Mouse (Mus musculus) E14TG2a.4 (cell line): ENCODE data around the gene Naa20.

Experiments used
- H3K27me3 ChIP-seq: 2 replicates; pipeline ENCODE4 v1.6.1; 2014; ENCODE audit warnings: low read length, control low read depth; ENCODE audit not compliant: insufficient read depth
- H3K36me3 ChIP-seq: 2 replicates; pipeline ENCODE4 v1.6.1; 2014; ENCODE audit warnings: low read length, control low read depth; ENCODE audit not compliant: insufficient read depth
- H3K4me1 ChIP-seq: replicated peaks from 2 replicates; pipeline ENCODE4 v1.6.1; 2014; ENCODE audit warnings: low read depth, low read length, control low read depth
- H3K4me3 ChIP-seq: replicated peaks from 2 replicates; pipeline ENCODE4 v1.5.1; 2014; ENCODE audit warnings: mild to moderate bottlenecking, low read length
- H3K9me3 ChIP-seq: 2 replicates; pipeline ENCODE4 v1.6.1; 2014; ENCODE audit warnings: low read length, control low read depth
- CTCF ChIP-seq: conservative IDR thresholded peaks from 2 replicates; pipeline ENCODE4 v1.5.1; 2014; ENCODE audit warnings: low read length
- NANOG ChIP-seq: IDR thresholded peaks from 2 replicates; pipeline ENCODE4 v1.6.1; 2014; ENCODE audit warnings: borderline replicate concordance, low read length, mixed read lengths
- POU5F1 ChIP-seq: IDR thresholded peaks from 2 replicates; pipeline ENCODE4 v1.6.1; 2014; ENCODE audit warnings: low read length, borderline replicate concordance

Naa20 gene

DNA sequence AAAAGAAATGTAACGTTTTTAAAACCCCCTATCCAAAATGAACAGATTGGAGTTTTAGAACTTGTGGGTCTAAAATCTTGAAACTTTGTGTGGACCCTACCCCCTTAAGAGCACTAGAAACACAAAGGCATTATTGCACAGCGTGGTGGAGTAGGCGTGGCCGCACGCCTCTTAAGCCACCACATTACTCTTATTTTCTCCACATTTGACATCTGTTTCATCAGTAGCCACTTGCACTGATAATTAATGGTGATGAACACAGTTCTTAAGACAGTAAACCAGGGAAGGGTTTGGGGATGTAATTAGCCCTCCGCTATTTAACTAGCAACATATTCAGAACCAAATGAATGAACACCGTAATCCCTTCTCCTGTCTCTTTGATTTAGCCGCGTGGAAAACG is 53.9 kb downstream of the Naa20 start:
- Histone ChIP-seq H3K36me3 (no peaks in the 10 kb centered on the region), H3K4me3 (no peak overlapping the region), H3K4me1 (no peaks in the 10 kb centered on the region), H3K9me3 (peaks cover 9% of the 10 kb centered on the region), H3K27me3 (0 out of 2 replicates have a peak, but pooled peaks cover 5% of the 10 kb centered on the region)
- no peak for TF ChIP-seq NANOG
- TF ChIP-seq POU5F1 = no peak
- no peak for TF ChIP-seq CTCF

DNA sequence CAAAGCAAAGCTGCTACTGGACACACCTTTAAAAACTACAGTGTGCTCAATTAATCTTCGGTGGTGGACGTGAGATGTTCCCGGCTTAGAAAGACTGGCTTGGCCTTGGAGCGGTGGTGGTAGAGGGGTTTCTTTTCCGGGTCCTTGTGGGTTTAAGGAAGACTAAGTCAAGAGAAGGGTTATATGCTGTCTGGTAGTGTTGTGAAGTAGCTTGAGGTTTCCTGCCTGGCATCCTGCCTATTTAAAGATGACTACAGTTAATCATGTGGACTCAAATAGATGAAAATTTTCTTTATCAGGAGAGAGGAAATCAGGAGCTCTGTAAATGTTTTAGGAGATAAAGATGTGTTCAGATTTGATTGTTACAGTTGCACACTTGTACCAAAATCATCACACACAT is 54.4 kb downstream of the Naa20 start:
- Histone ChIP-seq H3K4me1 (no peaks in the 10 kb centered on the region), H3K4me3 (no peak overlapping the region), H3K9me3 (peaks cover 9% of the 10 kb centered on the region), H3K27me3 (0 out of 2 replicates have a peak, but pooled peaks cover 5% of the 10 kb centered on the region), H3K36me3 (no peaks in the 10 kb centered on the region)
- TF ChIP-seq NANOG (no peak), CTCF (no peak), POU5F1 (no peak)

DNA sequence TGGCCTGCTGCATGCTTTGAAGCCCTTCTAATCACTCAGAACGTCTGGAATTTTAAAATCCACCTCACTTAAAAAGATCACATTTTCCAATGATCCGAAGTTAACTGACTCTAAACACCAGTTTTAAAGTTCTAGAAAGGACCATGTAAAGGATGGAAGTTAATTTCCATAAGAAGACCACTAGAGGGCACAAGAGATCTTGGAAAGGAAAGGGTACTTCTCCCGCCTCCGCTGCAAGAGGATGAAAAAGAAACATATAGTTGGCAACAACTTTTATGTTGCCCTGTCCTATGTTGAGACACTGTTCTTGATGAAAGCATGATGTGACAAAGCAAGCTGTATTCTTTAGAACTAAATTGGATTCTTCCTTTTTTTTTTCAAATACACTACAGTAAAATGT is 55.6 kb downstream of the Naa20 start:
- no peak for TF ChIP-seq POU5F1
- TF ChIP-seq NANOG = no peak
- peak; percentile 50 for TF ChIP-seq CTCF
- Histone ChIP-seq H3K27me3 (0 out of 2 replicates have a peak, but pooled peaks cover 3% of the 10 kb centered on the region), H3K9me3 (peaks cover 9% of the 10 kb centered on the region), H3K36me3 (no peaks in the 10 kb centered on the region), H3K4me1 (no peaks in the 10 kb centered on the region), H3K4me3 (no peak overlapping the region)

DNA sequence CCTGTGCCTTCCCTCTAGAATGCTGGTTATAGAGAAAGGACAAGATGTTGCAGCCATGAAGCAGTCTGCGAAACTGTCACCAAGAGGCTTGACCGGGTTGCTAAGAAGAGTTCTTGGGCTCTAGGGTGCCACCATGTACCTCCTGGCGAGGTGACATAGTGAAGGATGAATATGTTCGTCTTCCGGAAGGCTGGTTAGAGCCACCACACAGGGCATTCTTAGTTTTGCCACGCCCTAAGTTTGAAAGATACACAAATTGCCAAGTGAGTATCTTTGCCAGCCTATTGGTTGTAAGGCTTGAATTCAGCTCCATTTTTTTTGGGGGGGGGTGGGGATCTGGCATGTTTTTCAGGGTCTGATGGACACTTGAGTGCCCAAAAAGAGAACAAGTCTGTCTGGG is 56.2 kb downstream of the Naa20 start:
- no peaks in the 10 kb centered on the region for H3K36me3 ChIP-seq
- H3K27me3 ChIP-seq = 0 out of 2 replicates have a peak, but pooled peaks cover 3% of the 10 kb centered on the region
- TF ChIP-seq NANOG (no peak), POU5F1 (no peak), CTCF (no peak)
- H3K4me1 ChIP-seq = no peaks in the 10 kb centered on the region
- peaks cover 9% of the 10 kb centered on the region for H3K9me3 ChIP-seq
- no peak overlapping the region for H3K4me3 ChIP-seq

DNA sequence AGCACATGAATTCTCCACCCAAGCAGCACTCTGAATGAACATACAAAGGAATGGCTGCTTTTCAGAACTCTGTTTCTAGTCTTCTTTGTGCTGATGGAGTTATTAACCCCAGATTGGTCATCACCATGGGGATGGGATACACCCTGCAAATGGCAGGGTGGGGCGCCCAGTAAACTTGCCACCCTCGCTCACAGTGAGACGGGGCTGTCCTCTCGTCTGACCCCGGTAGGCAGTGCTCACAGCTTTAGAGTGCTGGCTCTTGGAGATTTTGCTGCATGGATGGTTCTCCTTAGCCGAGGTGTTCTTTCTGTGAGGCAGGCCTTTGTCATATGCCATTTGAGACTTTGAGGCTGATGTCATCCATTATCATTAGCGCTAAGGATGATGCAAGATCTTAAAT is 56.7 kb downstream of the Naa20 start:
- 0 out of 2 replicates have a peak, but pooled peaks cover 3% of the 10 kb centered on the region for H3K27me3 ChIP-seq
- peaks cover 9% of the 10 kb centered on the region for H3K9me3 ChIP-seq
- H3K4me1 ChIP-seq = no peaks in the 10 kb centered on the region
- no peak overlapping the region for H3K4me3 ChIP-seq
- no peaks in the 10 kb centered on the region for H3K36me3 ChIP-seq
- no peak for TF ChIP-seq NANOG

DNA sequence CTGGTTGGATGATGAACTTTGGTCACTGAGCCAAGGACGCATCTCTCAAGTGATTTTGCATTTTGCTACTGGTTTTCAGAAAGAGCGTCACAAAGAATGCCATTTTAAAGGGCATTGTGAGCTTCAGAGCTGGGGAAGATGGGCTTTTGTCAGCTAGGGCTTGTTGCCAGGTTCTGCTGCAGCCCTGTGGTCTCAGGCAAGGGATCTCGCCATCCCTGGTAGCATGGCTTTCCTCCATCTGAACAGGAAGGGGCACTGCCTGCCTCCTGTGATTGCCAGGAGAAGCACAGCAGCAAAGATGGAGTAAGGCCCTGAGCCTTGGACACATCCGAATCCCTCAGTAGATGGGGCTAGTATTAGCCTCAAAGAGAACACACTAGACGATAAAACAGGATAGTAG is 60.0 kb downstream of the Naa20 start:
- H3K9me3 ChIP-seq = no peaks in the 10 kb centered on the region
- no peaks in the 10 kb centered on the region for H3K4me1 ChIP-seq
- no peak overlapping the region for H3K4me3 ChIP-seq

More for the DNA sequence above, 60.0 kb downstream of the Naa20 start:
- no peak for TF ChIP-seq POU5F1
- no peak for TF ChIP-seq CTCF
- no peak for TF ChIP-seq NANOG
- H3K36me3 ChIP-seq = no peaks in the 10 kb centered on the region
- H3K27me3 ChIP-seq = 0 out of 2 replicates have a peak, but pooled peaks cover 3% of the 10 kb centered on the region
